Mouse (Mus musculus) MEL (cell line): Measurements from ENCODE around the gene Gm1123. TPM values are rescaled to one million over a fixed set of nuclear protein-coding genes. Genes with fewer than 3 reads are reported as not detected.

ENCODE experiments used
- DNase-seq: peaks from one replicate; pipeline ENCODE4 v3.0.0; 2011; ENCODE audit warnings: low read depth, low spot score
- H3K27ac ChIP-seq: 2 replicates; pipeline ENCODE4 v1.5.1; 2012; ENCODE audit warnings: low read depth, mild to moderate bottlenecking, control low read depth, low read length, moderate library complexity; ENCODE audit not compliant: control insufficient read depth
- H3K27me3 ChIP-seq, 2 experiments: fragments of 150-350 bp in 1 of 2; sonication (generic) in 1 of 2; 2 replicates each; pipeline ENCODE4 v1.6.1; 2012; ENCODE audit warnings: low read length in 2 of 2, mild to moderate bottlenecking in 2 of 2, improper control_type of control experiment in 1 of 2, moderate library complexity in 1 of 2; ENCODE audit not compliant: insufficient read depth in 2 of 2, control insufficient read depth in 1 of 2
- H3K36me3 ChIP-seq, 2 experiments: 2 replicates each; pipeline ENCODE4 v1.6.1; 2012 to 2014; ENCODE audit warnings: low read length in 2 of 2, improper control_type of control experiment in 1 of 2, inconsistent platforms in 1 of 2, mild to moderate bottlenecking in 1 of 2; ENCODE audit not compliant: insufficient read depth in 2 of 2, control insufficient read depth in 1 of 2
- H3K4me1 ChIP-seq, 2 experiments: fragments of 150-350 bp in 1 of 2; sonication (generic) in 1 of 2; 2 replicates each; pipeline ENCODE4 v1.6.1; 2012; ENCODE audit warnings: low read length in 2 of 2, improper control_type of control experiment in 1 of 2, mild to moderate bottlenecking in 1 of 2; ENCODE audit not compliant: insufficient read depth in 2 of 2, control insufficient read depth in 1 of 2
- H3K4me3 ChIP-seq, 2 experiments: fragments of 150-350 bp in 1 of 2; sonication (generic) in 1 of 2; 2 replicates each; pipeline ENCODE4 v1.5.1; 2012; ENCODE audit warnings: low read depth in 2 of 2, low read length in 2 of 2, mild to moderate bottlenecking in 2 of 2, moderate library complexity in 2 of 2, control low read depth in 1 of 2, improper control_type of control experiment in 1 of 2; ENCODE audit not compliant: control insufficient read depth in 1 of 2, insufficient read depth in 1 of 2
- H3K79me2 ChIP-seq: 2 replicates; pipeline ENCODE4 v1.6.1; 2012; ENCODE audit warnings: mild to moderate bottlenecking, low read length, moderate library complexity; ENCODE audit not compliant: control insufficient read depth, poor library complexity, insufficient read depth
- H3K9ac ChIP-seq: 2 replicates; pipeline ENCODE4 v1.6.1; 2012; ENCODE audit warnings: low read depth, mild to moderate bottlenecking, control low read depth, low read length, moderate library complexity; ENCODE audit not compliant: control insufficient read depth, poor library complexity, severe bottlenecking
- H3K9me3 ChIP-seq: fragments of 150-350 bp; sonication (generic); replicated peaks from 2 replicates; pipeline ENCODE4 v1.6.1; 2012; ENCODE audit warnings: mild to moderate bottlenecking, low read length, improper control_type of control experiment, moderate library complexity; ENCODE audit not compliant: insufficient read depth
- CHD2 ChIP-seq: IDR thresholded peaks from 2 replicates; pipeline ENCODE4 v1.6.1; 2011; ENCODE audit warnings: low read length, improper control_type of control experiment
- CTCF ChIP-seq, 3 experiments: IDR thresholded peaks in 2 of 3; conservative IDR thresholded peaks in 1 of 3; 2 replicates each; pipeline ENCODE4 v1.5.1; 2011 to 2012; ENCODE audit warnings: low read length in 3 of 3, low read depth in 2 of 3, mild to moderate bottlenecking in 2 of 3, improper control_type of control experiment in 1 of 3, inconsistent platforms in 1 of 3, mixed read lengths in 1 of 3, moderate library complexity in 1 of 3; ENCODE audit not compliant: control insufficient read depth in 1 of 3, insufficient read depth in 1 of 3, poor library complexity in 1 of 3, severe bottlenecking in 1 of 3
- E2F4 ChIP-seq: IDR thresholded peaks from 2 replicates; pipeline ENCODE4 v1.6.1; 2011; ENCODE audit warnings: low read depth, low read length, improper control_type of control experiment, borderline replicate concordance
- ELF1 ChIP-seq: IDR thresholded peaks from 2 replicates; pipeline ENCODE4 v1.6.1; 2014; ENCODE audit warnings: low read depth, mild to moderate bottlenecking, inconsistent platforms, low read length, improper control_type of control experiment, moderate library complexity
- GABPA ChIP-seq: IDR thresholded peaks from 2 replicates; pipeline ENCODE4 v1.6.1; 2012; ENCODE audit warnings: low read depth, mild to moderate bottlenecking, inconsistent platforms, low read length, improper control_type of control experiment, moderate library complexity
- GATA1 ChIP-seq: IDR thresholded peaks from 2 replicates; pipeline ENCODE4 v1.6.1; 2011; ENCODE audit warnings: low read depth, low read length, improper control_type of control experiment
- MAFK ChIP-seq: IDR thresholded peaks from 2 replicates; pipeline ENCODE4 v1.6.1; 2011; ENCODE audit warnings: low read depth, mild to moderate bottlenecking, low read length, improper control_type of control experiment, borderline replicate concordance
- MAX ChIP-seq: IDR thresholded peaks from 2 replicates; pipeline ENCODE4 v1.6.1; 2011; ENCODE audit warnings: low read length, improper control_type of control experiment
- MYC ChIP-seq: IDR thresholded peaks from 2 replicates; pipeline ENCODE4 v1.6.1; 2011; ENCODE audit warnings: low read depth, mild to moderate bottlenecking, low read length, improper control_type of control experiment, moderate library complexity
- NELFE ChIP-seq: IDR thresholded peaks from 2 replicates; pipeline ENCODE4 v1.6.1; 2011; ENCODE audit warnings: low read depth, low read length, improper control_type of control experiment
- POLR2A ChIP-seq, 2 experiments: IDR thresholded peaks; 2 replicates each; pipeline ENCODE4 v1.6.1; 2011 to 2012; ENCODE audit warnings: low read length in 2 of 2, mild to moderate bottlenecking in 2 of 2, control low read depth in 1 of 2, improper control_type of control experiment in 1 of 2, low read depth in 1 of 2, moderate library complexity in 1 of 2; ENCODE audit not compliant: control insufficient read depth in 1 of 2, insufficient read depth in 1 of 2, poor library complexity in 1 of 2
- POLR2AphosphoS2 ChIP-seq: IDR thresholded peaks from 2 replicates; pipeline ENCODE4 v1.6.1; 2011; ENCODE audit warnings: low read length, improper control_type of control experiment
- RAD21 ChIP-seq: IDR thresholded peaks from 2 replicates; pipeline ENCODE4 v1.6.1; 2011; ENCODE audit warnings: mild to moderate bottlenecking, low read depth, low read length, improper control_type of control experiment
- SIN3A ChIP-seq: IDR thresholded peaks from 2 replicates; pipeline ENCODE4 v1.6.1; 2012; ENCODE audit warnings: low read length, improper control_type of control experiment, inconsistent platforms
- SMC3 ChIP-seq: IDR thresholded peaks from 2 replicates; pipeline ENCODE4 v1.6.1; 2011; ENCODE audit warnings: low read depth, low read length, improper control_type of control experiment
- TBP ChIP-seq: IDR thresholded peaks from 2 replicates; pipeline ENCODE4 v1.8.0; 2011; ENCODE audit warnings: low read depth, low read length, improper control_type of control experiment
- UBTF ChIP-seq: IDR thresholded peaks from 2 replicates; pipeline ENCODE4 v1.6.1; 2012; ENCODE audit warnings: low read depth, mild to moderate bottlenecking, inconsistent platforms, low read length, improper control_type of control experiment, moderate library complexity, borderline replicate concordance; ENCODE audit not compliant: insufficient read depth
- ZC3H11A ChIP-seq: IDR thresholded peaks from 2 replicates; pipeline ENCODE4 v1.6.1; 2012; ENCODE audit warnings: low read depth, mild to moderate bottlenecking, inconsistent platforms, low read length, improper control_type of control experiment
- ZMIZ1 ChIP-seq: IDR thresholded peaks from 2 replicates; pipeline ENCODE4 v1.6.1; 2012; ENCODE audit warnings: low read depth, mild to moderate bottlenecking, inconsistent platforms, low read length, improper control_type of control experiment, moderate library complexity
- polyA plus RNA-seq, 2 experiments: library from polyadenylated mRNA; stranded (reverse) in 1 of 2; unstranded in 1 of 2; fragments of >175 nt in 1 of 2; fragments of >200 nt in 1 of 2; gene quantifications; 2 replicates each; pipeline versions ENCODE4 v1.2.1 to v1.2.4; 2012; ENCODE audit warnings: low replicate concordance in 2 of 2, low read depth in 1 of 2; ENCODE audit not compliant: insufficient read length in 2 of 2, insufficient read depth in 1 of 2, missing spikeins in 1 of 2
- total RNA-seq: library from RNA; depleted of rRNA; stranded (reverse); fragments of 300-350 nt; gene quantifications from 2 replicates; pipeline ENCODE4 v1.2.3, GENCODE M21; 2012

Gm1123 gene
- total and polyA plus RNA-seq, 3 experiments = not detected

GRCm38 (mm10) chr9:99064216-99064615 is 28.7 kb upstream of the Gm1123 start (continued):
- TF ChIP-seq GABPA = no peak
- no peak for TF ChIP-seq GATA1
- no peak for TF ChIP-seq POLR2AphosphoS2
- no peak for TF ChIP-seq MYC
- TF ChIP-seq CHD2 = no peak
- TF ChIP-seq MAFK = no peak
- no peak for TF ChIP-seq POLR2A (IDR thresholded peaks at IDR 0.05; ENCODE audit: control insufficient read depth in 1 of 2, insufficient read depth in 1 of 2, low read depth in 1 of 2, low read length in 2 of 2, poor library complexity in 1 of 2)
- TF ChIP-seq SIN3A = no peak; the same call in 1 of the 2 replicates
- no peak for TF ChIP-seq E2F4
- no peak for TF ChIP-seq UBTF

GRCm38 (mm10) chr9:99062544-99062943 is 27.0 kb upstream of the Gm1123 start:
- no peaks in the 10 kb centered on the region for H3K79me2 ChIP-seq
- no peak for TF ChIP-seq ELF1
- no peak for TF ChIP-seq ZMIZ1
- no peak for TF ChIP-seq TBP
- peak; percentile 93 for TF ChIP-seq RAD21
- no peak for TF ChIP-seq NELFE
- peak; percentile 93 to 96 (median 95) for TF ChIP-seq CTCF (IDR thresholded peaks at IDR 0.05 in 2 of 3, conservative IDR thresholded peaks at IDR 0.05 in 1 of 3; ENCODE audit: control insufficient read depth in 1 of 3, insufficient read depth in 1 of 3, low read depth in 2 of 3, low read length in 3 of 3, poor library complexity in 1 of 3, severe bottlenecking in 1 of 3)
- peak; percentile 92 for TF ChIP-seq SMC3
- peak; percentile 87 for TF ChIP-seq ZC3H11A
- no peak overlapping the region for H3K9ac ChIP-seq
- peaks cover 0 to 3% of the 10 kb centered on the region in 2 experiments; a peak in 1 of 4 replicates for H3K36me3 ChIP-seq
- peak; percentile 80 for DNase-seq
- H3K27me3 ChIP-seq = no peaks in the 10 kb centered on the region
- H3K27ac ChIP-seq = no peak overlapping the region
- H3K4me3 ChIP-seq = no peak overlapping the region
- H3K9me3 ChIP-seq = no peaks in the 10 kb centered on the region
- H3K4me1 ChIP-seq = no peaks in the 10 kb centered on the region

GRCm38 (mm10) chr9:99057751-99058150 is 22.2 kb upstream of the Gm1123 start:
- Histone ChIP-seq H3K27ac (no peak overlapping the region), H3K4me3 (no peak overlapping the region), H3K36me3 (peaks cover 0 to 3% of the 10 kb centered on the region in 2 experiments; a peak in 1 of 4 replicates), H3K9ac (no peak overlapping the region), H3K4me1 (no peaks in the 10 kb centered on the region), H3K27me3 (no peaks in the 10 kb centered on the region), H3K79me2 (no peaks in the 10 kb centered on the region), H3K9me3 (no peaks in the 10 kb centered on the region)
- TF ChIP-seq MAX = no peak
- no peak for DNase-seq
